Mouse (Mus musculus) brown adipose tissue, adult 24 weeks (tissue): ENCODE measurements around the gene Cecr2. TPM values are rescaled to one million over a fixed set of nuclear protein-coding genes. Genes with fewer than 3 reads are reported as not detected.
A peak's percentile ranks its signal among the peaks of the same experiment; 100 is the strongest.

Experiments
- H3K27ac ChIP-seq: fragments of 200-500 bp; replicated peaks from 2 replicates; pipeline ENCODE4 v1.5.1; 2012; ENCODE audit warnings: low read depth, mild to moderate bottlenecking, low read length
- H3K4me1 ChIP-seq: fragments of 200-500 bp; 2 replicates; pipeline ENCODE4 v1.6.1; 2012; ENCODE audit warnings: low read length, mixed read lengths; ENCODE audit not compliant: control insufficient read depth, insufficient read depth, insufficient read length
- H3K4me3 ChIP-seq: fragments of 200-500 bp; 2 replicates; pipeline ENCODE4 v1.5.1; 2012; ENCODE audit warnings: low read depth, mild to moderate bottlenecking, low read length, moderate library complexity; ENCODE audit not compliant: insufficient read depth
- polyA plus RNA-seq: library from polyadenylated mRNA; stranded (reverse); fragments of >200 nt; gene quantifications from 2 replicates; pipeline ENCODE4 v1.2.4, GENCODE M21; 2012; ENCODE audit not compliant: missing spikeins, insufficient read depth, insufficient read length

Gene Cecr2
- polyA plus RNA-seq, 1 experiment, result 8.7 TPM

GRCm38 (mm10) chr6:120648205-120648604 is 18.0 kb upstream of the Cecr2 start:
- peaks cover 12% of the 10 kb centered on the region for H3K4me1 ChIP-seq
- H3K4me3 ChIP-seq, result no peak overlapping the region
- H3K27ac ChIP-seq, result 0 out of 2 replicates have a peak overlapping the region, but pooled peaks have one; percentile 20

DNA sequence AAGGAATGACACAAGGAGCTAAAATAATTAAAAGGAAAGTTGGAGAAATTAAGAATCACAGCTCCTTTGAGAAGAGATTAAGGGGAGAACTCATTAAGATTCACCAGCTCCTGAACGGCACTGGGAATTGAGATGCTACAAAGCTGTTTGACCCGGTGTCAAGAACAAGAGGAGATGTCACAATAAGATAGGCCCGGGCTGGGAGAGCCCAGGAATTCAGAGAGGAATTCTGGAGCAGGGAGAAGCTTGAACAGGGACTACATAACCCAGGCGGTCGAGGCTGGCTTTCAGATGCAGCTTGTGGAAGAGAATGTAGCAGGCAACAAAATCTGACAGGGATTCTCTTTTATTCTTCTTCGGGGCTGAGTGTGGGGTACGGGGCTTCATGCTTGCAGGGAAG is 13.5 kb upstream of the Cecr2 start:
- no peak overlapping the region for H3K4me3 ChIP-seq

GRCm38 (mm10) chr6:120655702-120656101 is 10.5 kb upstream of the Cecr2 start:
- Histone ChIP-seq H3K4me1 (peaks cover 2% of the 10 kb centered on the region; the same call in 1 of the 2 replicates), H3K4me3 (no peak overlapping the region), H3K27ac (no peak overlapping the region)

More for the DNA sequence above, 13.5 kb upstream of the Cecr2 start:
- H3K4me1 ChIP-seq, result no peaks in the 10 kb centered on the region; the same call in 1 of the 2 replicates
- H3K27ac ChIP-seq, result no peak overlapping the region

DNA sequence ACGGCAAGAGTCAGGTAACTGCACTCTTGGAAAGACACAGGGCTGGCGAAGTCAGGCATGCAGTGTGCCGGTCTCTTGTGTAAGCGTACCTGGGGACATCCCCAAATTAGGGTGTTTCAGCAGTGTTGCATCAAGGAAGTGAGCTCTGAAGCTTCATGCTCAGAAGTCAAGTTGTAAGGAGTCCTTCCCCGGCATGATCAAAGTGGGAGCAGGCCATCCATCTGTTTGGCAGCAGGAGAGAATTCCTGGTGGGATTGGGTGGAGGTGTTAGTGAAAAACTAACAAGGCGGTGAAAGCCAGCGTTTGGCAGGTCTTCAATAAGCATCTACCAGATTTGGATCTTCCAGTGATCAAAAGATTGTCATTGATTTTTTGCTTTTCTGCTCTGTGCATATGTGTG is 7.3 kb upstream of the Cecr2 start:
- H3K4me3 ChIP-seq, result no peak overlapping the region
- H3K4me1 ChIP-seq, result peaks cover 2% of the 10 kb centered on the region; the same call in 1 of the 2 replicates
- no peak overlapping the region for H3K27ac ChIP-seq

DNA sequence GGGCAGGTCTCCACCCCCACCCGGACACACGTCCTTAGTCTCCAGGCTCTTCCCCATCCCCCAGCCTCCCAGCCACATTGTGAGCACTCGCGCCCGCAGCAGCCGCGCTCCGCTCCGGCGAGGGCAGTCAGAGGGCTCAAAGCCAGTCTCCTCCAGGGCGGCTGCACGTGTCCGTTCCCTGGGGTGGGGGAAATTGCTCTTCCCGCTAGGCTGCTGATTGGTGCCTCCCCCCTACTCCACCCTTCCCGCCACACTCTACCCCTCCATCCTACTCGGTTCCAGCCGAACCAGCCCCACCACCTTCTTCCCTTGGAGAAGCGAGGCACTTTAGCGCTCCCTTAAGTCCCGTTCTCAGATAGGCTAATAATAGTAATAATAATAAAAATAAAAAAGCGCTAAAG is 754 bp upstream of the Cecr2 start:
- peak overlapping the region; percentile 79 for H3K27ac ChIP-seq
- peaks cover 4% of the 10 kb centered on the region; the same call in 1 of the 2 replicates for H3K4me1 ChIP-seq
- peak overlapping the region; percentile 60 for H3K4me3 ChIP-seq

- Histone ChIP-seq H3K4me3 (peak overlapping the region; percentile 98), H3K27ac (peak overlapping the region; percentile 88), H3K4me1 (peaks cover 4% of the 10 kb centered on the region; the same call in 1 of the 2 replicates)
These were observed 722 bp downstream of the Cecr2 start for GRCm38 (mm10) chr6:120666761-120667421.

DNA sequence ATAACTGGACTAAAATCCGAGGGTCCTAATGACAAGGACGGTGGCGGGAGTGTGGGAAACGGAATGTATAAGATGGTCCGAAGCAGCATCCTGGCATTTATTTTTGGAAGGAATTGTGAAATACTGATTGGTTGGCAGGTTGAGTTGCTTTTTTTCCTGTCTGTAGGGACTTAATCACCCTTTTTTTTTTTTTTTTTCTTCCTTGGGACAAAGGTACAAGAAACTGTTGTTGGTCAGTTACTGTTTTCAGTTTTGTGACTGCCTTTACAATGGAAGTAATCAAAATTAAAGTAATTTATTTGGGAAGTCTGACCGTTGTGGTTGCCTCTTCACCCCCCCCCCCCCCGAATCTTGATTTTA is 1.2 kb downstream of the Cecr2 start:
- Histone ChIP-seq H3K27ac (peak overlapping the region; percentile 88), H3K4me3 (peak overlapping the region; percentile 98), H3K4me1 (peaks cover 4% of the 10 kb centered on the region; the same call in 1 of the 2 replicates)

GRCm38 (mm10) chr6:120667911-120668310 is 1.7 kb downstream of the Cecr2 start:
- H3K4me1 ChIP-seq, result peaks cover 4% of the 10 kb centered on the region; the same call in 1 of the 2 replicates
- peak overlapping the region; percentile 88 for H3K27ac ChIP-seq
- peak overlapping the region; percentile 98 for H3K4me3 ChIP-seq

DNA sequence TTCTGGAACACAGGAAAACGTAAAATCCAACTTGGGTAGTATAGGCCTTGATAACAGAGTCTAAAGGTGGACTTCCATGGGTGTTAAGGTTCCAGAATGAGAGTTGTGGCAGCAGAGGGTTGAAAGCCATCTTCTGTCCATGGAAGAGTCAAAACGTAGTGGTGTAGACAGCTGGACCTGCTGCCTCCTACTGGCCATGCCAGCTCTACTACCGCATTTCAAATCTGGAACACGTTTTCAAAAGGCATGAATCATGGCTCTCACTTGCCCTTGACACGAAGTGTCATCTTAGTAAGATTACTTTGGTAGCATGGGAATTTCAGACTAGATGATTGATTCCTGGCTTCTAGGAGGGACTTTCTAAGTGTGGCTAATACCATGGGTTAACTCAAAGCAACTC is 8.0 kb downstream of the Cecr2 start:
- no peak overlapping the region for H3K27ac ChIP-seq
- H3K4me3 ChIP-seq, result no peak overlapping the region
- peaks cover 2% of the 10 kb centered on the region; the same call in 1 of the 2 replicates for H3K4me1 ChIP-seq

- H3K27ac ChIP-seq, result no peak overlapping the region; the same call in 1 of the 2 replicates
These were observed 8.7 kb downstream of the Cecr2 start for GRCm38 (mm10) chr6:120674881-120675280.

GRCm38 (mm10) chr6:120675979-120676378 is 9.8 kb downstream of the Cecr2 start:
- Histone ChIP-seq H3K4me1 (peaks cover 2% of the 10 kb centered on the region; the same call in 1 of the 2 replicates), H3K4me3 (no peak overlapping the region), H3K27ac (no peak overlapping the region)

More at GRCm38 (mm10) chr6:120674881-120675280, 8.7 kb downstream of the Cecr2 start:
- Histone ChIP-seq H3K4me1 (peaks cover 2% of the 10 kb centered on the region; the same call in 1 of the 2 replicates), H3K4me3 (no peak overlapping the region)

- no peak overlapping the region for H3K4me3 ChIP-seq
- no peak overlapping the region for H3K27ac ChIP-seq
- peaks cover 3% of the 10 kb centered on the region; the same call in 1 of the 2 replicates for H3K4me1 ChIP-seq
These were observed 17.2 kb downstream of the Cecr2 start for GRCm38 (mm10) chr6:120683351-120683750.

- no peak overlapping the region for H3K4me3 ChIP-seq
- H3K27ac ChIP-seq, result no peak overlapping the region
- peaks cover 3% of the 10 kb centered on the region; the same call in 1 of the 2 replicates for H3K4me1 ChIP-seq
These were observed 18.6 kb downstream of the Cecr2 start for GRCm38 (mm10) chr6:120684750-120685149.

DNA sequence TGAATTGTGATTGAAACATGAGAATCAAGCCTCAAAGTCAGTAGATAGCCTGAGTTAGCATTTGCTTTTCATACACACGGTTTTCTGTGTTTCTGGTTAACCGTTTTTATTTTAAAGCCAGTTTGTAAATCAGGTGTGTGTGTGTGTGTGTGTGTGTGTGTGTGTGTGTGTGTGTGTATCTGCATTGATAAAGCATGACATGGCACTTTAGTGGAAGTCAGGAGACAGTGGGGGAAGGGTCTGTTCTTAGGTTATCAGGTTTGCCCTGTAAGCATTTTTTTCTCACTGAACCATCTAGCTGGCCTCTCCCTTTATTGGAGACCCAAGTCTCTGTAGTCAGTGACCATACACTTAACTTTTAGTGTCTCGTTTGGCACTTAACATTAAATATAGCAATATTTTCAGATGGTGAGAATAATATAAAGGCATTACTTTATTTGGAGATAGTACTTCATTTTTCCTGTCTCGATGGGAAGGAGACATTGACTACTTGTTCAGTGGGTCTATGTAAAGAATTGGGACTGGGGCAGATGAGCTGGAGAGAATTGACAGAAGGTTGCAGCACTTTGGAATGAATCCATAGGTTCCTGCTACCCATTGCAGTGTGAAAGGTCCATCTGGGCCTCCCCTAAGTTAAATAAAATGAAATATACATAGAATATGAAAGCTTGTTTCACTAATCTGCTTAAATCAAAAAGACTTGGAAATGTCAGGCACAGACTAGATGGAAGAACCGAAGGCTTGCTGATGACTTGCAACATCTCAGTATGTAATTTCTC is 20.9 kb downstream of the Cecr2 start:
- Histone ChIP-seq H3K27ac (no peak overlapping the region), H3K4me1 (peaks cover 3% of the 10 kb centered on the region; the same call in 1 of the 2 replicates)

DNA sequence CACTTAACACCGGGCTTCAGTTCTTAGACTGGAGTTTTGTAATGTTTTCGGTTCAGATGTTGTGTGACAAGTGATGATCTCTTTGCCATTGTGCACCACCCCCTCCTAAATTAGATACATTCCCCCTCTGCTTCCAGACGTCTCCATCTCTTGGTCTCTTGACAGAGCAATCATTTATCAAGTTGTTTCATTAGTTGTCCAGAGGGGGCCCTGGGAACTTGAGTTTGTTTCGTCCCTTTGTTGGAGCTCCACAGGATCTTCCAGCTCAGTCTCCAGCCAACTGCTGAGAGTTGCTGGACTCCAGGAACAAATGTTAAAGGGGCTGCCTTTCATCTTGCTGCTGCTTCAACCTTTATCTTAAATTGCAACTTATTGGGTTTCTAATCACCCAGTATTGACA is 34.1 kb downstream of the Cecr2 start:
- 0 out of 2 replicates have a peak, but pooled peaks cover 2% of the 10 kb centered on the region for H3K4me1 ChIP-seq
- H3K4me3 ChIP-seq, result no peak overlapping the region
- H3K27ac ChIP-seq, result no peak overlapping the region

More for the DNA sequence above, 20.9 kb downstream of the Cecr2 start:
- H3K4me3 ChIP-seq, result no peak overlapping the region
